Mouse (Mus musculus) MEL (cell line): Measurements from ENCODE around the gene Vgll4. TPM values are rescaled to one million over a fixed set of nuclear protein-coding genes. Genes with fewer than 3 reads are reported as not detected.

Experiments
- DNase-seq: peaks from one replicate; pipeline ENCODE4 v3.0.0; 2011; ENCODE audit warnings: low read depth, low spot score
- H3K27ac ChIP-seq: 2 replicates; pipeline ENCODE4 v1.5.1; 2012; ENCODE audit warnings: low read depth, mild to moderate bottlenecking, control low read depth, low read length, moderate library complexity; ENCODE audit not compliant: control insufficient read depth
- H3K27me3 ChIP-seq, 2 experiments: fragments of 150-350 bp in 1 of 2; sonication (generic) in 1 of 2; 2 replicates each; pipeline ENCODE4 v1.6.1; 2012; ENCODE audit warnings: low read length in 2 of 2, mild to moderate bottlenecking in 2 of 2, improper control_type of control experiment in 1 of 2, moderate library complexity in 1 of 2; ENCODE audit not compliant: insufficient read depth in 2 of 2, control insufficient read depth in 1 of 2
- H3K36me3 ChIP-seq, 2 experiments: 2 replicates each; pipeline ENCODE4 v1.6.1; 2012 to 2014; ENCODE audit warnings: low read length in 2 of 2, improper control_type of control experiment in 1 of 2, inconsistent platforms in 1 of 2, mild to moderate bottlenecking in 1 of 2; ENCODE audit not compliant: insufficient read depth in 2 of 2, control insufficient read depth in 1 of 2
- H3K4me1 ChIP-seq, 2 experiments: fragments of 150-350 bp in 1 of 2; sonication (generic) in 1 of 2; 2 replicates each; pipeline ENCODE4 v1.6.1; 2012; ENCODE audit warnings: low read length in 2 of 2, improper control_type of control experiment in 1 of 2, mild to moderate bottlenecking in 1 of 2; ENCODE audit not compliant: insufficient read depth in 2 of 2, control insufficient read depth in 1 of 2
- H3K4me3 ChIP-seq, 2 experiments: fragments of 150-350 bp in 1 of 2; sonication (generic) in 1 of 2; 2 replicates each; pipeline ENCODE4 v1.5.1; 2012; ENCODE audit warnings: low read depth in 2 of 2, low read length in 2 of 2, mild to moderate bottlenecking in 2 of 2, moderate library complexity in 2 of 2, control low read depth in 1 of 2, improper control_type of control experiment in 1 of 2; ENCODE audit not compliant: control insufficient read depth in 1 of 2, insufficient read depth in 1 of 2
- H3K79me2 ChIP-seq: 2 replicates; pipeline ENCODE4 v1.6.1; 2012; ENCODE audit warnings: mild to moderate bottlenecking, low read length, moderate library complexity; ENCODE audit not compliant: control insufficient read depth, poor library complexity, insufficient read depth
- H3K9ac ChIP-seq: 2 replicates; pipeline ENCODE4 v1.6.1; 2012; ENCODE audit warnings: low read depth, mild to moderate bottlenecking, control low read depth, low read length, moderate library complexity; ENCODE audit not compliant: control insufficient read depth, poor library complexity, severe bottlenecking
- H3K9me3 ChIP-seq: fragments of 150-350 bp; sonication (generic); replicated peaks from 2 replicates; pipeline ENCODE4 v1.6.1; 2012; ENCODE audit warnings: mild to moderate bottlenecking, low read length, improper control_type of control experiment, moderate library complexity; ENCODE audit not compliant: insufficient read depth
- CHD1 ChIP-seq: IDR thresholded peaks from 2 replicates; pipeline ENCODE4 v1.6.1; 2012; ENCODE audit warnings: low read depth, mild to moderate bottlenecking, inconsistent platforms, low read length, improper control_type of control experiment
- EP300 ChIP-seq, 2 experiments: IDR thresholded peaks; 2 replicates each; pipeline ENCODE4 v1.6.1; 2011; ENCODE audit warnings: improper control_type of control experiment in 2 of 2, low read length in 2 of 2, low read depth in 1 of 2, mild to moderate bottlenecking in 1 of 2
- HCFC1 ChIP-seq: IDR thresholded peaks from 2 replicates; pipeline ENCODE4 v1.6.1; 2012; ENCODE audit warnings: low read depth, mild to moderate bottlenecking, inconsistent platforms, low read length, improper control_type of control experiment, moderate library complexity
- JUND ChIP-seq: IDR thresholded peaks from 2 replicates; pipeline ENCODE4 v1.6.1; 2011; ENCODE audit warnings: low read depth, mild to moderate bottlenecking, improper control_type of control experiment, low read length
- MAX ChIP-seq: IDR thresholded peaks from 2 replicates; pipeline ENCODE4 v1.6.1; 2011; ENCODE audit warnings: low read length, improper control_type of control experiment
- MXI1 ChIP-seq: IDR thresholded peaks from 2 replicates; pipeline ENCODE4 v1.6.1; 2011; ENCODE audit warnings: mild to moderate bottlenecking, low read depth, low read length, improper control_type of control experiment
- MYB ChIP-seq: IDR thresholded peaks from 2 replicates; pipeline ENCODE4 v1.6.1; 2011; ENCODE audit warnings: mild to moderate bottlenecking, low read depth, low read length, improper control_type of control experiment
- NELFE ChIP-seq: IDR thresholded peaks from 2 replicates; pipeline ENCODE4 v1.6.1; 2011; ENCODE audit warnings: low read depth, low read length, improper control_type of control experiment
- POLR2A ChIP-seq, 2 experiments: IDR thresholded peaks; 2 replicates each; pipeline ENCODE4 v1.6.1; 2011 to 2012; ENCODE audit warnings: low read length in 2 of 2, mild to moderate bottlenecking in 2 of 2, control low read depth in 1 of 2, improper control_type of control experiment in 1 of 2, low read depth in 1 of 2, moderate library complexity in 1 of 2; ENCODE audit not compliant: control insufficient read depth in 1 of 2, insufficient read depth in 1 of 2, poor library complexity in 1 of 2
- POLR2AphosphoS2 ChIP-seq: IDR thresholded peaks from 2 replicates; pipeline ENCODE4 v1.6.1; 2011; ENCODE audit warnings: low read length, improper control_type of control experiment
- POLR2AphosphoS5 ChIP-seq: IDR thresholded peaks from 2 replicates; pipeline ENCODE4 v1.6.1; 2012; ENCODE audit warnings: low read depth, borderline replicate concordance, mild to moderate bottlenecking, inconsistent platforms, low read length, moderate library complexity, mixed read lengths
- RAD21 ChIP-seq: IDR thresholded peaks from 2 replicates; pipeline ENCODE4 v1.6.1; 2011; ENCODE audit warnings: mild to moderate bottlenecking, low read depth, low read length, improper control_type of control experiment
- TAL1 ChIP-seq: IDR thresholded peaks from 2 replicates; pipeline ENCODE4 v1.6.1; 2012; ENCODE audit warnings: mild to moderate bottlenecking, inconsistent platforms, low read length, moderate library complexity, mixed read lengths
- TBP ChIP-seq: IDR thresholded peaks from 2 replicates; pipeline ENCODE4 v1.8.0; 2011; ENCODE audit warnings: low read depth, low read length, improper control_type of control experiment
- ZC3H11A ChIP-seq: IDR thresholded peaks from 2 replicates; pipeline ENCODE4 v1.6.1; 2012; ENCODE audit warnings: low read depth, mild to moderate bottlenecking, inconsistent platforms, low read length, improper control_type of control experiment
- polyA plus RNA-seq, 2 experiments: library from polyadenylated mRNA; stranded (reverse) in 1 of 2; unstranded in 1 of 2; fragments of >175 nt in 1 of 2; fragments of >200 nt in 1 of 2; gene quantifications; 2 replicates each; pipeline versions ENCODE4 v1.2.1 to v1.2.4; 2012; ENCODE audit warnings: low replicate concordance in 2 of 2, low read depth in 1 of 2; ENCODE audit not compliant: insufficient read length in 2 of 2, insufficient read depth in 1 of 2, missing spikeins in 1 of 2
- total RNA-seq: library from RNA; depleted of rRNA; stranded (reverse); fragments of 300-350 nt; gene quantifications from 2 replicates; pipeline ENCODE4 v1.2.3, GENCODE M21; 2012

Gene Vgll4
- total and polyA plus RNA-seq, 3 experiments: 18.1 to 21.5 TPM; not detected in 1

- TF ChIP-seq NELFE: no peak
- no peak for TF ChIP-seq POLR2AphosphoS2
Measured at GRCm38 (mm10) chr6:114848761-114849160, 121.0 kb downstream of the Vgll4 start (continued).

GRCm38 (mm10) chr6:114847582-114848174 lies 122.1 kb downstream of the Vgll4 start:
- Histone ChIP-seq H3K9me3 (no peaks in the 10 kb centered on the region), H3K9ac (no peak overlapping the region), H3K4me3 (no peak overlapping the region), H3K4me1 (peaks cover 6 to 15% of the 10 kb centered on the region in 2 experiments; a peak in 3 of 4 replicates), H3K36me3 (peaks cover 0 to 12% of the 10 kb centered on the region in 2 experiments; a peak in 2 of 4 replicates), H3K79me2 (no peaks in the 10 kb centered on the region), H3K27ac (no peak overlapping the region), H3K27me3 (no peaks in the 10 kb centered on the region)
- DNase-seq: no peak
- TF ChIP-seq MXI1 (no peak), TAL1 (no peak), RAD21 (no peak), TBP (no peak), EP300 (IDR thresholded peaks at IDR 0.05; ENCODE audit: low read depth in 1 of 2, low read length in 2 of 2) (no peak), POLR2AphosphoS5 (no peak), POLR2A (IDR thresholded peaks at IDR 0.05; ENCODE audit: control insufficient read depth in 1 of 2, insufficient read depth in 1 of 2, low read depth in 1 of 2, low read length in 2 of 2, poor library complexity in 1 of 2) (no peak), ZC3H11A (no peak)

- Histone ChIP-seq H3K9ac (no peak overlapping the region), H3K79me2 (no peaks in the 10 kb centered on the region), H3K27ac (no peak overlapping the region), H3K9me3 (no peaks in the 10 kb centered on the region), H3K4me1 (peaks cover 6 to 15% of the 10 kb centered on the region in 2 experiments; a peak in 3 of 4 replicates), H3K36me3 (peaks cover 0 to 12% of the 10 kb centered on the region in 2 experiments; a peak in 2 of 4 replicates), H3K27me3 (no peaks in the 10 kb centered on the region), H3K4me3 (no peak overlapping the region)
- no peak for TF ChIP-seq CHD1
- no peak for TF ChIP-seq HCFC1
- TF ChIP-seq JUND: no peak
- TF ChIP-seq MAX: no peak
- no peak for TF ChIP-seq MXI1
- no peak for TF ChIP-seq MYB
- no peak for DNase-seq
Measured at GRCm38 (mm10) chr6:114846153-114846772, 123.5 kb downstream of the Vgll4 start.
